Mouse (Mus musculus) stomach, postnatal 0 days (tissue): ENCODE measurements around the gene Nr1h3.

ENCODE experiments used
- CTCF ChIP-seq: IDR thresholded peaks from 2 replicates; pipeline ENCODE4 v1.5.1; 2016; ENCODE audit warnings: antibody characterized with exemption, low read depth, mild to moderate bottlenecking, moderate library complexity
- EP300 ChIP-seq: optimal IDR thresholded peaks from 2 replicates; pipeline ENCODE3; 2016; ENCODE audit warnings: antibody characterized with exemption

DNA sequence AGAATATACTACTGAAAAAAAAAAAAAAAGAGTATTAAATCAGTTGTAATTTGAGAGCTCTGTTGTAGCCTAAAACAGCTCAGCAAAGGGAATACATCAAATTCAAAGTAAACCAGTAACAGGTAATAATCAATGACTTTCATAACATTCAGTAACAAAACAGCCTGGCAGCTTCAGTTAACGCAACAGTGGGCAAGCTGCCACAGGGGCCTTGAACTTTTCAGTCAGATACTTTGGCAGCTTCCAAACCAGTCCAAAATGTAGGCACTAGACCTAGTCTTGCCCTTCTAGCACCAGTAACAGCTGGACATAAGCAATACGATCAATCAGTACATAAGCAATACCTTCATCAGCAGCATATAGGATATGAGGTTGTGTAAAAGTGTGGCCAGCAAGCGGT, 48.5 kb downstream of the Nr1h3 start:
- TF ChIP-seq CTCF (no peak), EP300 (no peak)
